Mouse (Mus musculus): ENCODE results near the gene Catsper2. TPM values are rescaled to one million over a fixed set of nuclear protein-coding genes. Genes with fewer than 3 reads are reported as not detected.

The Catsper2 gene
- polyA plus RNA-seq, 1 experiment from 2014 or later = 0.63 TPM

- Histone ChIP-seq H3K4me1 (ENCODE audit: control insufficient read depth, low read depth, low read length) (peaks cover 22% of the 10 kb centered on the region), H3K9me3 (replicated peaks; ENCODE audit: control insufficient read depth, low read length) (no peaks in the 10 kb centered on the region), H3K9ac (ENCODE audit: low read depth, low read length) (peak overlapping the region; percentile 99), H3K27ac (ENCODE audit: low read length) (peak overlapping the region; percentile 92), H3K4me3 (ENCODE audit: low read depth, low read length) (peak overlapping the region; percentile 99), H3K4me2 (ENCODE audit: low read depth, low read length) (peak overlapping the region; percentile 89), H3K36me3 (ENCODE audit: control insufficient read depth, insufficient read depth) (0 out of 2 replicates have a peak, but pooled peaks cover 3% of the 10 kb centered on the region), H3K27me3 (ENCODE audit: control insufficient read depth, insufficient read depth, low read depth, low read length) (no peaks in the 10 kb centered on the region)
- peak; percentile 3; the same call in 1 of the 2 replicates for ATAC-seq (ENCODE audit: low read depth)
- 0% methylated on average over 51 of the region's 54 CpGs for WGBS (ENCODE audit: insufficient replicate concordance)
Measured at GRCm38 (mm10) chr2:121449545-121450011, 36.0 kb upstream of the Catsper2 start.

- ATAC-seq (ENCODE audit: low read depth) = peak; percentile 97
- Histone ChIP-seq H3K9me3 (replicated peaks; ENCODE audit: control insufficient read depth, low read length) (no peaks in the 10 kb centered on the region), H3K27me3 (ENCODE audit: control insufficient read depth, insufficient read depth, low read depth, low read length) (no peaks in the 10 kb centered on the region), H3K9ac (ENCODE audit: low read depth, low read length) (peak within 1 kb of the TSS; percentile 99), H3K36me3 (ENCODE audit: control insufficient read depth, insufficient read depth) (0 out of 2 replicates have a peak, but pooled peaks cover 3% of the 10 kb centered on the region), H3K27ac (ENCODE audit: low read length) (peak within 1 kb of the TSS; percentile 92), H3K4me3 (ENCODE audit: low read depth, low read length) (peak within 1 kb of the TSS; percentile 99), H3K4me1 (ENCODE audit: control insufficient read depth, low read depth, low read length) (peaks cover 22% of the 10 kb centered on the region), H3K4me2 (ENCODE audit: low read depth, low read length) (peak within 1 kb of the TSS; percentile 89)
- under 1% methylated on average over 65 of the region's 74 CpGs for WGBS (ENCODE audit: insufficient replicate concordance)
Measured at GRCm38 (mm10) chr2:121448739-121449535, 35.3 kb upstream of the Catsper2 start, which contains the start of gene Serf2. Serf2 (plus strand) TSS chr2:121449195.

GRCm38 (mm10) chr2:121448136-121448535 lies 34.5 kb upstream of the Catsper2 start:
- ATAC-seq (ENCODE audit: low read depth) = no peak
- Histone ChIP-seq H3K4me3 (ENCODE audit: low read depth, low read length) (peak overlapping the region; percentile 99), H3K36me3 (ENCODE audit: control insufficient read depth, insufficient read depth) (0 out of 2 replicates have a peak, but pooled peaks cover 3% of the 10 kb centered on the region), H3K9ac (ENCODE audit: low read depth, low read length) (peak overlapping the region; percentile 65), H3K27me3 (ENCODE audit: control insufficient read depth, insufficient read depth, low read depth, low read length) (no peaks in the 10 kb centered on the region), H3K4me2 (ENCODE audit: low read depth, low read length) (peak overlapping the region; percentile 89), H3K4me1 (ENCODE audit: control insufficient read depth, low read depth, low read length) (peaks cover 23% of the 10 kb centered on the region), H3K9me3 (replicated peaks; ENCODE audit: control insufficient read depth, low read length) (no peaks in the 10 kb centered on the region), H3K27ac (ENCODE audit: low read length) (peak overlapping the region; percentile 83)
- WGBS (ENCODE audit: insufficient replicate concordance) = 14% methylated on average over 9 of the region's 9 CpGs

- Histone ChIP-seq H3K27ac (ENCODE audit: low read length) (no peak overlapping the region), H3K9ac (ENCODE audit: low read depth, low read length) (no peak overlapping the region), H3K4me1 (ENCODE audit: control insufficient read depth, low read depth, low read length) (peaks cover 31% of the 10 kb centered on the region), H3K4me2 (ENCODE audit: low read depth, low read length) (no peak overlapping the region), H3K9me3 (replicated peaks; ENCODE audit: control insufficient read depth, low read length) (no peaks in the 10 kb centered on the region), H3K4me3 (ENCODE audit: low read depth, low read length) (no peak overlapping the region), H3K36me3 (ENCODE audit: control insufficient read depth, insufficient read depth) (no peaks in the 10 kb centered on the region), H3K27me3 (ENCODE audit: control insufficient read depth, insufficient read depth, low read depth, low read length) (peaks cover 2% of the 10 kb centered on the region)
- 30% methylated on average over 3 of the region's 3 CpGs for WGBS (ENCODE audit: insufficient replicate concordance)
- no peak for ATAC-seq (ENCODE audit: low read depth)
Measured at GRCm38 (mm10) chr2:121447006-121447405, 33.4 kb upstream of the Catsper2 start.

- H3K4me3 ChIP-seq (ENCODE audit: low read depth, low read length) = no peak overlapping the region
- 74% methylated on average over 4 of the region's 4 CpGs for WGBS (ENCODE audit: insufficient replicate concordance)
- no peaks in the 10 kb centered on the region for H3K9me3 ChIP-seq (replicated peaks; ENCODE audit: control insufficient read depth, low read length)
- no peaks in the 10 kb centered on the region for H3K36me3 ChIP-seq (ENCODE audit: control insufficient read depth, insufficient read depth)
- no peak overlapping the region for H3K4me2 ChIP-seq (ENCODE audit: low read depth, low read length)
- ATAC-seq (ENCODE audit: low read depth) = no peak
- peaks cover 34% of the 10 kb centered on the region for H3K4me1 ChIP-seq (ENCODE audit: control insufficient read depth, low read depth, low read length)
- no peak overlapping the region for H3K27ac ChIP-seq (ENCODE audit: low read length)
- H3K27me3 ChIP-seq (ENCODE audit: control insufficient read depth, insufficient read depth, low read depth, low read length) = peaks cover 7% of the 10 kb centered on the region
- no peak overlapping the region for H3K9ac ChIP-seq (ENCODE audit: low read depth, low read length)
Measured at GRCm38 (mm10) chr2:121446506-121446905, 32.9 kb upstream of the Catsper2 start.

GRCm38 (mm10) chr2:121445117-121445516 lies 31.5 kb upstream of the Catsper2 start:
- no peaks in the 10 kb centered on the region for H3K9me3 ChIP-seq (replicated peaks; ENCODE audit: control insufficient read depth, low read length)
- peaks cover 23% of the 10 kb centered on the region for H3K4me1 ChIP-seq (ENCODE audit: control insufficient read depth, low read depth, low read length)
- H3K9ac ChIP-seq (ENCODE audit: low read depth, low read length) = no peak overlapping the region
- ATAC-seq (ENCODE audit: low read depth) = no peak
- no peaks in the 10 kb centered on the region for H3K36me3 ChIP-seq (ENCODE audit: control insufficient read depth, insufficient read depth)
- peaks cover 12% of the 10 kb centered on the region for H3K27me3 ChIP-seq (ENCODE audit: control insufficient read depth, insufficient read depth, low read depth, low read length)
- no peak overlapping the region for H3K27ac ChIP-seq (ENCODE audit: low read length)
- H3K4me2 ChIP-seq (ENCODE audit: low read depth, low read length) = no peak overlapping the region
- WGBS (ENCODE audit: insufficient replicate concordance) = 49% methylated on average over 3 of the region's 3 CpGs
- H3K4me3 ChIP-seq (ENCODE audit: low read depth, low read length) = no peak overlapping the region

GRCm38 (mm10) chr2:121444178-121444577 lies 30.6 kb upstream of the Catsper2 start, which contains the start of gene Ell3:
Ell3 (minus strand) TSS chr2:121444278.
- H3K9ac ChIP-seq (ENCODE audit: low read depth, low read length) = 0 out of 2 replicates have a peak within 1 kb of the TSS, but pooled peaks have one; percentile 54
- peaks cover 12% of the 10 kb centered on the region for H3K27me3 ChIP-seq (ENCODE audit: control insufficient read depth, insufficient read depth, low read depth, low read length)
- H3K4me1 ChIP-seq (ENCODE audit: control insufficient read depth, low read depth, low read length) = peaks cover 21% of the 10 kb centered on the region
- H3K36me3 ChIP-seq (ENCODE audit: control insufficient read depth, insufficient read depth) = no peaks in the 10 kb centered on the region
- no peak within 1 kb of the TSS for H3K27ac ChIP-seq (ENCODE audit: low read length)
- H3K4me2 ChIP-seq (ENCODE audit: low read depth, low read length) = peak within 1 kb of the TSS; percentile 92
- ATAC-seq (ENCODE audit: low read depth) = no peak
- no peaks in the 10 kb centered on the region for H3K9me3 ChIP-seq (replicated peaks; ENCODE audit: control insufficient read depth, low read length)
- peak within 1 kb of the TSS; percentile 62 for H3K4me3 ChIP-seq (ENCODE audit: low read depth, low read length)
- 65% methylated on average over 1 of the region's 1 CpGs for WGBS (ENCODE audit: insufficient replicate concordance)

GRCm38 (mm10) chr2:121443068-121443349 lies 29.4 kb upstream of the Catsper2 start:
- no peaks in the 10 kb centered on the region for H3K9me3 ChIP-seq (replicated peaks; ENCODE audit: control insufficient read depth, low read length)
- H3K4me1 ChIP-seq (ENCODE audit: control insufficient read depth, low read depth, low read length) = peaks cover 19% of the 10 kb centered on the region
- ATAC-seq (ENCODE audit: low read depth) = 0 out of 2 replicates have a peak, but pooled peaks have one; percentile 9
- peak overlapping the region; percentile 54 for H3K9ac ChIP-seq (ENCODE audit: low read depth, low read length)
- H3K27ac ChIP-seq (ENCODE audit: low read length) = peak overlapping the region; percentile 48; the same call in 1 of the 2 replicates
- H3K4me3 ChIP-seq (ENCODE audit: low read depth, low read length) = peak overlapping the region; percentile 62
- H3K36me3 ChIP-seq (ENCODE audit: control insufficient read depth, insufficient read depth) = peaks cover 5% of the 10 kb centered on the region
- 17% methylated on average over 8 of the region's 8 CpGs for WGBS (ENCODE audit: insufficient replicate concordance)
- H3K4me2 ChIP-seq (ENCODE audit: low read depth, low read length) = peak overlapping the region; percentile 92
- H3K27me3 ChIP-seq (ENCODE audit: control insufficient read depth, insufficient read depth, low read depth, low read length) = peaks cover 12% of the 10 kb centered on the region

Measured in liver, embryonic 16.5 days (tissue).